Mouse (Mus musculus) G1E (cell line): Measurements from ENCODE around the gene Actc1.

Experiments
- CTCF ChIP-seq: IDR thresholded peaks from 2 replicates; pipeline ENCODE4 v1.5.1; 2012; ENCODE audit warnings: low read depth, low read length, inconsistent platforms, mixed read lengths
- GATA1 ChIP-seq: IDR thresholded peaks from 2 replicates; pipeline ENCODE4 v1.6.1; 2012; ENCODE audit warnings: borderline replicate concordance, low read length, inconsistent platforms, mixed read lengths

GRCm38 (mm10) chr2:114011838-114012237 lies 41.5 kb downstream of the Actc1 start:
- TF ChIP-seq CTCF (no peak), GATA1 (no peak)
